Mouse (Mus musculus): Measurements from ENCODE around the gene R3hdm1. TPM values are rescaled to one million over a fixed set of nuclear protein-coding genes. Genes with fewer than 3 reads are reported as not detected.

The R3hdm1 gene
- total RNA-seq, 2 experiments from 2014 or later: 49.9 to 62.6 TPM

Small RNA genes lying within 50 kb of the gene (microRNA-seq; reads per million reads assigned to microRNA genes)
- gene Mir128-1: 498 to 1,592 reads per million in 2 experiments

Other genes starting within 250 kb of the R3hdm1 start
- under 1 TPM in 1 of 2 experiments, not detected in 1; 0.14 TPM for gene Map3k19, start 248.3 kb upstream of the R3hdm1 start, total RNA-seq (2021)
- gene Rab3gap1, start 234.5 kb upstream of the R3hdm1 start, total RNA-seq (2021): 10 to 100 TPM; 24.1 to 26.5 TPM
- gene Zranb3, start 254 bp upstream of the R3hdm1 start, total RNA-seq (2021): 1 to 10 TPM; 3.8 to 5.3 TPM
- gene Ubxn4, start 140.7 kb downstream of the R3hdm1 start, total RNA-seq (2021): 10 to 100 TPM; 35.5 to 46.9 TPM
- under 1 TPM; 0.09 to 0.14 TPM for gene Lct, start 225.0 kb downstream of the R3hdm1 start, total RNA-seq (2021)